Mouse (Mus musculus): ENCODE data around the gene Pum3. TPM values are rescaled to one million over a fixed set of nuclear protein-coding genes. Genes with fewer than 3 reads are reported as not detected.

Gene Pum3
- 52.8 and 55.8 TPM in 2 replicates for polyA plus RNA-seq (2015; fragmentation: Nextera tagmentation; extraction: Ambion mirVana)

- ATAC-seq = peak; percentile 98
- H3K4me3 ChIP-seq (ENCODE audit: low read depth, low read length) = peak within 1 kb of the TSS; percentile 90
- H3K4me1 ChIP-seq (ENCODE audit: control insufficient read depth, insufficient read depth, low read length) = peaks cover 16% of the 10 kb centered on the region
- H3K9me3 ChIP-seq (replicated peaks; ENCODE audit: control insufficient read depth, low read length, poor library complexity, severe bottlenecking) = no peaks in the 10 kb centered on the region
- H3K27ac ChIP-seq (ENCODE audit: low read length) = peak within 1 kb of the TSS; percentile 83
- peak within 1 kb of the TSS; percentile 97 for H3K4me2 ChIP-seq (ENCODE audit: low read length)
- H3K9ac ChIP-seq (ENCODE audit: low read depth, low read length) = peak within 1 kb of the TSS; percentile 69
- WGBS = under 1% methylated on average over 40 of the region's 40 CpGs
- no peaks in the 10 kb centered on the region for H3K36me3 ChIP-seq (ENCODE audit: control insufficient read depth, insufficient read depth, low read length)
- no peaks in the 10 kb centered on the region for H3K27me3 ChIP-seq (ENCODE audit: control insufficient read depth, insufficient read depth, low read depth, low read length)
Measured at GRCm38 (mm10) chr19:27429745-27430251, at the start of gene Pum3. TSS of gene Pum3 (minus strand) at chr19:27429825.

- H3K27ac ChIP-seq (ENCODE audit: low read length) = no peak overlapping the region
- no peak for ATAC-seq
- 89% methylated on average over 4 of the region's 4 CpGs for WGBS
- H3K36me3 ChIP-seq (ENCODE audit: control insufficient read depth, insufficient read depth, low read length) = no peaks in the 10 kb centered on the region
- H3K27me3 ChIP-seq (ENCODE audit: control insufficient read depth, insufficient read depth, low read depth, low read length) = no peaks in the 10 kb centered on the region
- no peak overlapping the region for H3K9ac ChIP-seq (ENCODE audit: low read depth, low read length)
- H3K9me3 ChIP-seq (replicated peaks; ENCODE audit: control insufficient read depth, low read length, poor library complexity, severe bottlenecking) = no peaks in the 10 kb centered on the region
- H3K4me2 ChIP-seq (ENCODE audit: low read length) = no peak overlapping the region
- H3K4me3 ChIP-seq (ENCODE audit: low read depth, low read length) = no peak overlapping the region
- H3K4me1 ChIP-seq (ENCODE audit: control insufficient read depth, insufficient read depth, low read length) = no peaks in the 10 kb centered on the region
Measured at GRCm38 (mm10) chr19:27466691-27467090, 37.1 kb upstream of the Pum3 start.

DNA sequence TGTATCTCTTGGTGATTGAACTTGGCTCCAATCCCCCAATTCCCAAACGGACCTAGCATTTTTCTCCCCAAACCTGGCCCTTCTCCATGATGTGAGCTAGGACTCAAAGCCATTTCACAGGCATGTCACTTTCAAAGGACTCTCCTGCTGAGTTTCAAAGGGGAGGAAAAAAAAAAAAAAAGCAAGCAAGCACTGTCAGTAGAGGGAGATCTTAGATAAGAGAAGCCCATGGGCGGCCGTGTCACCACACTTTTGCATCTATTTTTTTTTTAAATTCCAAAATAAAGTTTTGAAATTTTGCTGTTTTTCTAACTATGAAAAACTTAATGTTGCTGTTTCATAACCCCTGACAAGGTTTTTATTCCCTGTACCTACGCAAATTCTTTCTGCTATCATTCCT, 33.0 kb upstream of the Pum3 start:
- Histone ChIP-seq H3K4me2 (ENCODE audit: low read length) (no peak overlapping the region), H3K9me3 (replicated peaks; ENCODE audit: control insufficient read depth, low read length, poor library complexity, severe bottlenecking) (no peaks in the 10 kb centered on the region), H3K4me1 (ENCODE audit: control insufficient read depth, insufficient read depth, low read length) (no peaks in the 10 kb centered on the region), H3K27me3 (ENCODE audit: control insufficient read depth, insufficient read depth, low read depth, low read length) (no peaks in the 10 kb centered on the region), H3K4me3 (ENCODE audit: low read depth, low read length) (no peak overlapping the region), H3K36me3 (ENCODE audit: control insufficient read depth, insufficient read depth, low read length) (no peaks in the 10 kb centered on the region), H3K27ac (ENCODE audit: low read length) (no peak overlapping the region), H3K9ac (ENCODE audit: low read depth, low read length) (no peak overlapping the region)
- 61% methylated on average over 4 of the region's 4 CpGs for WGBS
- no peak for ATAC-seq

- no peaks in the 10 kb centered on the region for H3K9me3 ChIP-seq (replicated peaks; ENCODE audit: control insufficient read depth, low read length, poor library complexity, severe bottlenecking)
- ATAC-seq = peak; percentile 75; the same call in 1 of the 2 replicates
- H3K27ac ChIP-seq (ENCODE audit: low read length) = no peak overlapping the region
- no peak overlapping the region for H3K4me2 ChIP-seq (ENCODE audit: low read length)
- H3K4me1 ChIP-seq (ENCODE audit: control insufficient read depth, insufficient read depth, low read length) = peaks cover 3% of the 10 kb centered on the region; the same call in 1 of the 2 replicates
- WGBS = 34% methylated on average over 4 of the region's 4 CpGs
- no peak overlapping the region for H3K4me3 ChIP-seq (ENCODE audit: low read depth, low read length)
- H3K36me3 ChIP-seq (ENCODE audit: control insufficient read depth, insufficient read depth, low read length) = no peaks in the 10 kb centered on the region
- no peaks in the 10 kb centered on the region for H3K27me3 ChIP-seq (ENCODE audit: control insufficient read depth, insufficient read depth, low read depth, low read length)
- no peak overlapping the region for H3K9ac ChIP-seq (ENCODE audit: low read depth, low read length)
Measured at GRCm38 (mm10) chr19:27450458-27450857, 20.8 kb upstream of the Pum3 start.

GRCm38 (mm10) chr19:27447515-27447914, 17.9 kb upstream of the Pum3 start:
- 21% methylated on average over 7 of the region's 7 CpGs for WGBS
- peak; percentile 69; the same call in 1 of the 2 replicates for ATAC-seq
- Histone ChIP-seq H3K4me3 (ENCODE audit: low read depth, low read length) (no peak overlapping the region), H3K36me3 (ENCODE audit: control insufficient read depth, insufficient read depth, low read length) (no peaks in the 10 kb centered on the region), H3K27ac (ENCODE audit: low read length) (no peak overlapping the region), H3K27me3 (ENCODE audit: control insufficient read depth, insufficient read depth, low read depth, low read length) (no peaks in the 10 kb centered on the region), H3K4me2 (ENCODE audit: low read length) (no peak overlapping the region), H3K9me3 (replicated peaks; ENCODE audit: control insufficient read depth, low read length, poor library complexity, severe bottlenecking) (no peaks in the 10 kb centered on the region), H3K9ac (ENCODE audit: low read depth, low read length) (no peak overlapping the region), H3K4me1 (ENCODE audit: control insufficient read depth, insufficient read depth, low read length) (peaks cover 3% of the 10 kb centered on the region; the same call in 1 of the 2 replicates)

DNA sequence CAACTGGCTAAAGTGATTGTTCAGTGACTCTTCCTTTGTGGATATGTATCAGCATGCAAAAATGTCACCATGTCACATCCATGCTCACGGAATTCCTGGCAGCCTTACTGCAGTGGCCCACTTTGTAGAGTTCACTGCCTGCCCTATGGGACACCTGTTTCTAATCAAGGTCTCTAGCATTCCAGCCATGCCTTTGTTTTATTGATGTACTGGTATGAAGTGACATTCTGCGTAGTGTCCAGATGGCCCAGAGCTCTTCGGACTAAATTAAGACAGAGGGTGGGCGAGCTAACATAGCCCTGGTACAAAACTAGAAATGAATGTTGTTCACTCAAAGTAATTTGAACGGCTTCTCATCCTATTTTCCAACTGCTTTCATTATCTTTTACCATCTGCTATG, 11.5 kb upstream of the Pum3 start:
- H3K9me3 ChIP-seq (replicated peaks; ENCODE audit: control insufficient read depth, low read length, poor library complexity, severe bottlenecking) = no peaks in the 10 kb centered on the region
- no peaks in the 10 kb centered on the region for H3K27me3 ChIP-seq (ENCODE audit: control insufficient read depth, insufficient read depth, low read depth, low read length)
- H3K27ac ChIP-seq (ENCODE audit: low read length) = no peak overlapping the region
- H3K9ac ChIP-seq (ENCODE audit: low read depth, low read length) = no peak overlapping the region
- no peaks in the 10 kb centered on the region for H3K36me3 ChIP-seq (ENCODE audit: control insufficient read depth, insufficient read depth, low read length)
- no peak overlapping the region for H3K4me2 ChIP-seq (ENCODE audit: low read length)
- H3K4me1 ChIP-seq (ENCODE audit: control insufficient read depth, insufficient read depth, low read length) = no peaks in the 10 kb centered on the region
- no peak for ATAC-seq
- 88% methylated on average over 5 of the region's 5 CpGs for WGBS
- no peak overlapping the region for H3K4me3 ChIP-seq (ENCODE audit: low read depth, low read length)

GRCm38 (mm10) chr19:27437982-27438652, 8.5 kb upstream of the Pum3 start:
- ATAC-seq = no peak
- Histone ChIP-seq H3K4me2 (ENCODE audit: low read length) (no peak overlapping the region), H3K4me1 (ENCODE audit: control insufficient read depth, insufficient read depth, low read length) (no peaks in the 10 kb centered on the region), H3K27ac (ENCODE audit: low read length) (no peak overlapping the region), H3K4me3 (ENCODE audit: low read depth, low read length) (no peak overlapping the region), H3K9me3 (replicated peaks; ENCODE audit: control insufficient read depth, low read length, poor library complexity, severe bottlenecking) (no peaks in the 10 kb centered on the region), H3K36me3 (ENCODE audit: control insufficient read depth, insufficient read depth, low read length) (no peaks in the 10 kb centered on the region), H3K27me3 (ENCODE audit: control insufficient read depth, insufficient read depth, low read depth, low read length) (no peaks in the 10 kb centered on the region), H3K9ac (ENCODE audit: low read depth, low read length) (no peak overlapping the region)
- WGBS = 87% methylated on average over 10 of the region's 10 CpGs

GRCm38 (mm10) chr19:27430406-27430805, 781 bp upstream of the Pum3 start:
- H3K9ac ChIP-seq (ENCODE audit: low read depth, low read length) = peak overlapping the region; percentile 59
- H3K4me2 ChIP-seq (ENCODE audit: low read length) = peak overlapping the region; percentile 66
- no peaks in the 10 kb centered on the region for H3K27me3 ChIP-seq (ENCODE audit: control insufficient read depth, insufficient read depth, low read depth, low read length)
- WGBS = under 1% methylated on average over 10 of the region's 10 CpGs
- H3K9me3 ChIP-seq (replicated peaks; ENCODE audit: control insufficient read depth, low read length, poor library complexity, severe bottlenecking) = no peaks in the 10 kb centered on the region
- no peak; the same call in 1 of the 2 replicates for ATAC-seq
- H3K4me3 ChIP-seq (ENCODE audit: low read depth, low read length) = peak overlapping the region; percentile 90
- H3K36me3 ChIP-seq (ENCODE audit: control insufficient read depth, insufficient read depth, low read length) = no peaks in the 10 kb centered on the region
- peaks cover 16% of the 10 kb centered on the region for H3K4me1 ChIP-seq (ENCODE audit: control insufficient read depth, insufficient read depth, low read length)
- H3K27ac ChIP-seq (ENCODE audit: low read length) = peak overlapping the region; percentile 83

DNA sequence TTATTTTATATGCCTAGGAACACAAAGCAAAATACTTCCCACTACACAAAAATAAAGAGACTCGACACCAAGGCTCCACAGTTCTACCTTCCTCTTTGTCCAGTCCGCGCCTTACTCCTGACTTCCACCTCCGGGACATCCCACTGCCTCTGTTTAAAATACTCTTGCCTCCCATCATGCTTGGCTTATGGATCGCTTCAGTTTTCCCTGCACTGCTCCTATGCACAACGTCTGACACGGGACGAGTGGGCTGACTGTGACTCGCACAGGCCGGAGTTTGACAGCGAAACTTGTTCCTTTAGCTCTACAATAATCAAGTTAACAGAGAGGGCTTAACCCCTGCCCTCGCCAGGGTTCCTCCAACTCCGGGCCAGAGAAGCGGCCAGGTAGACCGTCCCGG, 344 bp downstream of the Pum3 start:
- no peak for ATAC-seq
- peak overlapping the region; percentile 90 for H3K4me3 ChIP-seq (ENCODE audit: low read depth, low read length)
- H3K4me2 ChIP-seq (ENCODE audit: low read length) = peak overlapping the region; percentile 97
- H3K27me3 ChIP-seq (ENCODE audit: control insufficient read depth, insufficient read depth, low read depth, low read length) = no peaks in the 10 kb centered on the region
- peaks cover 2% of the 10 kb centered on the region; the same call in 1 of the 2 replicates for H3K36me3 ChIP-seq (ENCODE audit: control insufficient read depth, insufficient read depth, low read length)
- WGBS = under 1% methylated on average over 16 of the region's 16 CpGs
- peak overlapping the region; percentile 53 for H3K27ac ChIP-seq (ENCODE audit: low read length)
- peak overlapping the region; percentile 69 for H3K9ac ChIP-seq (ENCODE audit: low read depth, low read length)
- no peaks in the 10 kb centered on the region for H3K9me3 ChIP-seq (replicated peaks; ENCODE audit: control insufficient read depth, low read length, poor library complexity, severe bottlenecking)
- H3K4me1 ChIP-seq (ENCODE audit: control insufficient read depth, insufficient read depth, low read length) = peaks cover 16% of the 10 kb centered on the region

Measured in midbrain, embryonic 16.5 days (tissue).